8 mouse cellular contexts compared by ENCODE assay signal in the genomic region with DNA sequence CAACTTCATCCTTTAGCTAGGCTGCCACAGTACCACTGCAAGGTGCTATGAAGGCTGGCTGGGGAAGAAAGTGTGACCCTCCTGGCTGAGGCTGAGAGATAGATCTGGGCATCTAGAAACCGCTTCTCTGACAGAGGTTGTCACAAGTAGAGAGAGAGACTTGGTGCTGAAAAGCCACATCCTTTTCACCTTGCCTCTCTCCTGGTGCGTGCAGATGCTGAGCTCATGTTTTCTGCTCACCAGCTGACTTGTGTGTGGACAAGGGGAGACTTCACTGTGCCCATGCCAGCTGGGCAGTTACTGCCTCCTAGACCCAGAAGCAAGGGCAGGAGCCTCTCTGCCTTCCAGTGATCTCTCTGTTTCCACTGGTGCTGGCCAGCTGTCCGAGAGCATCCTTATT. TPM values are rescaled to one million over a fixed set of nuclear protein-coding genes. Genes with fewer than 3 reads are reported as not detected.
DNase-seq lines count a peak whose midpoint lies in the region; ATAC-seq and TF ChIP-seq lines count a peak whose summit lies in the region.

No protein-coding gene starts in this region.

- peak overlapping the region; percentile 51; the same call in 1 of the 2 replicates for H3K27ac ChIP-seq in testis, adult 2 months (ENCODE audit: control insufficient read depth, insufficient read depth, low read depth, low read length)
- H3K27ac ChIP-seq in midbrain, embryonic 14.5 days (replicated peaks; ENCODE audit: low read depth, low read length) = no peak overlapping the region

- H3K36me3 ChIP-seq in testis, adult 2 months (ENCODE audit: control insufficient read depth, insufficient read depth, low read length) = no peaks in the 10 kb centered on the region
- no peaks in the 10 kb centered on the region for H3K36me3 ChIP-seq in midbrain, embryonic 14.5 days (ENCODE audit: control insufficient read depth, insufficient read depth, low read length)

- no peak for TF ChIP-seq CTCF in testis, adult 2 months (IDR thresholded peaks at IDR 0.05; ENCODE audit: control insufficient read depth, insufficient read depth, insufficient replicate concordance, low read depth, low read length)

- H3K9ac ChIP-seq in midbrain, embryonic 14.5 days (replicated peaks; ENCODE audit: low read length) = no peak overlapping the region; the same call in 1 of the 2 replicates

- no peak overlapping the region for H3K4me3 ChIP-seq in testis, adult 2 months (ENCODE audit: control insufficient read depth, low read depth, low read length)
- no peak overlapping the region for H3K4me3 ChIP-seq in midbrain, embryonic 14.5 days (replicated peaks; ENCODE audit: low read depth, low read length)

- peaks cover 8% of the 10 kb centered on the region for H3K4me1 ChIP-seq in testis, adult 2 months (ENCODE audit: control insufficient read depth, insufficient read depth, low read length)
- H3K4me1 ChIP-seq in midbrain, embryonic 14.5 days (ENCODE audit: control insufficient read depth, insufficient read depth, low read length) = peaks cover 21% of the 10 kb centered on the region

- TF ChIP-seq POLR2A in testis, adult 2 months (IDR thresholded peaks at IDR 0.05; ENCODE audit: control insufficient read depth, low read depth, low read length) = no peak

- no peaks in the 10 kb centered on the region for H3K9me3 ChIP-seq in midbrain, embryonic 14.5 days (ENCODE audit: control insufficient read depth, low read length)

- ATAC-seq in midbrain, embryonic 14.5 days (ENCODE audit: low FRiP score, low TSS enrichment) = no peak

- H3K27me3 ChIP-seq in testis, adult 2 months (ENCODE audit: control insufficient read depth, insufficient read depth, low read length) = no peaks in the 10 kb centered on the region
- H3K27me3 ChIP-seq in midbrain, embryonic 14.5 days (ENCODE audit: control insufficient read depth, insufficient read depth, low read length) = no peaks in the 10 kb centered on the region

- peak; percentile 21 to 42 for DNase-seq in heart, adult 18-20 months
- DNase-seq in heart, postnatal 4 days = no peak
- DNase-seq in testis, postnatal 10 days (ENCODE audit: low spot score) = no peak
- no peak for DNase-seq in midbrain, embryonic 14.5 days
- DNase-seq in layer of hippocampus, postnatal 25 days (ENCODE audit: extremely low spot score in 1 of 2, low spot score in 1 of 2) = no peak
- no peak for DNase-seq in adrenal gland, postnatal 14 days
- no peak for DNase-seq in layer of hippocampus, adult 8-10 months (ENCODE audit: low spot score in 2 of 2)

- peak overlapping the region; percentile 92 for H3K4me2 ChIP-seq in midbrain, embryonic 14.5 days (ENCODE audit: low read length)

- 76% methylated on average over 3 of the region's 3 CpGs for WGBS in midbrain, embryonic 14.5 days

RNA-seq across cellular contexts. Expression of a gene that starts 3.6 kb away (rescaled TPM):
- 100 to 1,000 TPM; 104 to 113 TPM for total RNA-seq in heart, adult 18-20 months (2021)
- 100 to 1,000 TPM; 226 to 240 TPM for total RNA-seq in heart, postnatal 4 days (2021)
- 11.9 and 12.9 TPM in 2 replicates for polyA plus RNA-seq in testis, adult 2 months (2012; rRNA removed)
- polyA plus RNA-seq in midbrain, embryonic 14.5 days (2014; fragmentation: Nextera tagmentation; extraction: Ambion mirVana) = 8.9 and 15.9 TPM in 2 replicates
- 10 to 100 TPM; 20.5 to 27.8 TPM for total RNA-seq in layer of hippocampus, postnatal 25 days (2021)
- 87.2 and 88.6 TPM in 2 replicates for total RNA-seq in adrenal gland, postnatal 14 days (2021)
- 10 to 100 TPM; 27.2 to 29.3 (median 28.4) TPM for total RNA-seq in layer of hippocampus, adult 8-10 months (2022)

Comparison
In these comparisons a context has a peak if more than half of its experiments do, and no peak if none do; other contexts are left out.
1. DNase-seq: peak in heart, adult 18-20 months (2 of 2); none in heart, postnatal 4 days (single experiment), testis, postnatal 10 days (single experiment), midbrain, embryonic 14.5 days (single experiment), layer of hippocampus, postnatal 25 days (0 of 2), adrenal gland, postnatal 14 days (single experiment) and layer of hippocampus, adult 8-10 months (0 of 2).